Mouse (Mus musculus) midbrain, embryonic 15.5 days (tissue): ENCODE results near the gene Sfmbt2. TPM values are rescaled to one million over a fixed set of nuclear protein-coding genes. Genes with fewer than 3 reads are reported as not detected.
A peak's percentile ranks its signal among the peaks of the same experiment; 100 is the strongest.

ENCODE experiments used
- ATAC-seq: fragments of 200-750 bp; cut with Nextera tagmentation; replicated peaks from 2 replicates; pipeline ENCODE4 v1.8.0; 2017; ENCODE audit warnings: moderate TSS enrichment
- H3K27ac ChIP-seq: fragments of 300-500 bp; sonication (generic); 2 replicates; pipeline ENCODE4 v1.5.1; 2015; ENCODE audit warnings: mild to moderate bottlenecking, inconsistent platforms
- H3K27me3 ChIP-seq: fragments of 300-500 bp; sonication (generic); replicated peaks from 2 replicates; pipeline ENCODE4 v1.6.1; 2015; ENCODE audit warnings: inconsistent platforms
- H3K36me3 ChIP-seq: fragments of 300-500 bp; sonication (generic); replicated peaks from 2 replicates; pipeline ENCODE4 v1.6.1; 2015; ENCODE audit warnings: inconsistent platforms
- H3K4me1 ChIP-seq: fragments of 300-500 bp; sonication (generic); 2 replicates; pipeline ENCODE4 v1.6.1; 2015; ENCODE audit warnings: inconsistent platforms
- H3K4me2 ChIP-seq: fragments of 300-500 bp; sonication (generic); 2 replicates; pipeline ENCODE4 v1.6.1; 2015; ENCODE audit warnings: inconsistent platforms, mild to moderate bottlenecking, moderate library complexity
- H3K4me3 ChIP-seq: fragments of 300-500 bp; sonication (generic); 2 replicates; pipeline ENCODE4 v1.5.1; 2015; ENCODE audit warnings: mild to moderate bottlenecking, inconsistent platforms
- H3K9ac ChIP-seq: fragments of 300-500 bp; sonication (generic); 2 replicates; pipeline ENCODE4 v1.6.1; 2015; ENCODE audit warnings: mild to moderate bottlenecking, inconsistent platforms
- H3K9me3 ChIP-seq: fragments of 300-500 bp; sonication (generic); 2 replicates; pipeline ENCODE4 v1.6.1; 2016; ENCODE audit warnings: inconsistent platforms
- WGBS: fragments of 180-500 bp; shearing (Covaris S2); methylation state at CpG from one replicate; pipeline ENCODE4 v1.1.7; 2015; ENCODE audit warnings: mixed read lengths; 5-methylcytosine and 5-hydroxymethylcytosine counted together
- polyA plus RNA-seq: library from polyadenylated mRNA; unstranded; fragments of >200 nt; fragmentation: Nextera tagmentation; extraction: Ambion mirVana; gene quantifications from 2 replicates; pipeline ENCODE4 v1.2.1, GENCODE M21; 2015

Gene Sfmbt2
- polyA plus RNA-seq, 1 experiment from 2014 or later: 6.3 TPM

GRCm38 (mm10) chr2:10373508-10374206, 3.3 kb downstream of the Sfmbt2 start:
- Histone ChIP-seq H3K9me3 (no peaks in the 10 kb centered on the region), H3K4me2 (peak overlapping the region; percentile 94), H3K9ac (peak overlapping the region; percentile 51), H3K27me3 (peaks cover 35% of the 10 kb centered on the region), H3K4me1 (peaks cover 37% of the 10 kb centered on the region), H3K36me3 (no peaks in the 10 kb centered on the region), H3K4me3 (peak overlapping the region; percentile 77), H3K27ac (0 out of 2 replicates have a peak overlapping the region, but pooled peaks have one; percentile 3)
- under 1% methylated on average over 30 of the region's 30 CpGs for WGBS
- peak; percentile 15; the same call in 1 of the 2 replicates for ATAC-seq

- peak; percentile 87 for ATAC-seq
- Histone ChIP-seq H3K9ac (peak overlapping the region; percentile 56), H3K27me3 (peaks cover 34% of the 10 kb centered on the region), H3K9me3 (no peaks in the 10 kb centered on the region), H3K27ac (no peak overlapping the region), H3K36me3 (no peaks in the 10 kb centered on the region), H3K4me1 (peaks cover 37% of the 10 kb centered on the region), H3K4me2 (peak overlapping the region; percentile 94), H3K4me3 (peak overlapping the region; percentile 77)
- under 1% methylated on average over 34 of the region's 34 CpGs for whole genome bisulfite sequencing
Measured at GRCm38 (mm10) chr2:10374207-10375023, 4.1 kb downstream of the Sfmbt2 start.

GRCm38 (mm10) chr2:10375024-10375372, 4.7 kb downstream of the Sfmbt2 start:
- Histone ChIP-seq H3K4me2 (peak overlapping the region; percentile 94), H3K9me3 (no peaks in the 10 kb centered on the region), H3K27me3 (peaks cover 33% of the 10 kb centered on the region), H3K4me1 (peaks cover 37% of the 10 kb centered on the region), H3K27ac (no peak overlapping the region), H3K36me3 (no peaks in the 10 kb centered on the region), H3K4me3 (peak overlapping the region; percentile 77), H3K9ac (peak overlapping the region; percentile 56)
- under 1% methylated on average over 22 of the region's 22 CpGs for WGBS
- ATAC-seq: peak; percentile 44

- no peaks in the 10 kb centered on the region for H3K36me3 ChIP-seq
- no peak overlapping the region for H3K9ac ChIP-seq
- H3K4me3 ChIP-seq: no peak overlapping the region
- no peak for ATAC-seq
- H3K27me3 ChIP-seq: no peaks in the 10 kb centered on the region
- no peak overlapping the region for H3K4me2 ChIP-seq
- 93% methylated on average over 4 of the region's 4 CpGs for WGBS
- no peaks in the 10 kb centered on the region for H3K4me1 ChIP-seq
- no peaks in the 10 kb centered on the region for H3K9me3 ChIP-seq
- no peak overlapping the region for H3K27ac ChIP-seq
Measured at GRCm38 (mm10) chr2:10389988-10390387, 19.7 kb downstream of the Sfmbt2 start.

GRCm38 (mm10) chr2:10390791-10391190, 20.5 kb downstream of the Sfmbt2 start:
- WGBS: 11% methylated on average over 7 of the region's 7 CpGs
- Histone ChIP-seq H3K4me2 (no peak overlapping the region), H3K27ac (no peak overlapping the region), H3K4me3 (no peak overlapping the region), H3K4me1 (no peaks in the 10 kb centered on the region), H3K36me3 (no peaks in the 10 kb centered on the region), H3K9ac (no peak overlapping the region), H3K27me3 (no peaks in the 10 kb centered on the region), H3K9me3 (no peaks in the 10 kb centered on the region)
- no peak for ATAC-seq

- WGBS: 94% methylated on average over 11 of the region's 11 CpGs
- ATAC-seq: no peak
Measured at GRCm38 (mm10) chr2:10395143-10395542, 24.8 kb downstream of the Sfmbt2 start.

GRCm38 (mm10) chr2:10397790-10398189, 27.5 kb downstream of the Sfmbt2 start:
- Histone ChIP-seq H3K4me1 (no peaks in the 10 kb centered on the region), H3K9me3 (no peaks in the 10 kb centered on the region), H3K27me3 (no peaks in the 10 kb centered on the region), H3K4me2 (no peak overlapping the region), H3K27ac (no peak overlapping the region), H3K4me3 (no peak overlapping the region), H3K9ac (no peak overlapping the region), H3K36me3 (no peaks in the 10 kb centered on the region)
- 71% methylated on average over 9 of the region's 9 CpGs for WGBS
- no peak for ATAC-seq

More at GRCm38 (mm10) chr2:10395143-10395542, 24.8 kb downstream of the Sfmbt2 start:
- no peaks in the 10 kb centered on the region for H3K27me3 ChIP-seq
- H3K4me3 ChIP-seq: no peak overlapping the region
- H3K27ac ChIP-seq: no peak overlapping the region
- H3K9ac ChIP-seq: no peak overlapping the region
- H3K9me3 ChIP-seq: no peaks in the 10 kb centered on the region
- H3K4me1 ChIP-seq: no peaks in the 10 kb centered on the region
- H3K36me3 ChIP-seq: no peaks in the 10 kb centered on the region
- H3K4me2 ChIP-seq: no peak overlapping the region

GRCm38 (mm10) chr2:10406151-10406550, 35.8 kb downstream of the Sfmbt2 start:
- Histone ChIP-seq H3K27me3 (0 out of 2 replicates have a peak, but pooled peaks cover under 1% of the 10 kb centered on the region), H3K4me3 (no peak overlapping the region), H3K9me3 (no peaks in the 10 kb centered on the region), H3K36me3 (no peaks in the 10 kb centered on the region), H3K4me1 (peaks cover 7% of the 10 kb centered on the region; the same call in 1 of the 2 replicates), H3K4me2 (no peak overlapping the region), H3K27ac (no peak overlapping the region), H3K9ac (no peak overlapping the region)
- whole genome bisulfite sequencing: 44% methylated on average over 2 of the region's 2 CpGs
- no peak for ATAC-seq

- 37% methylated on average over 13 of the region's 13 CpGs for WGBS
- Histone ChIP-seq H3K9me3 (no peaks in the 10 kb centered on the region), H3K4me1 (peaks cover 7% of the 10 kb centered on the region; the same call in 1 of the 2 replicates), H3K4me2 (no peak overlapping the region), H3K27me3 (0 out of 2 replicates have a peak, but pooled peaks cover 5% of the 10 kb centered on the region), H3K9ac (no peak overlapping the region), H3K27ac (no peak overlapping the region), H3K4me3 (no peak overlapping the region), H3K36me3 (no peaks in the 10 kb centered on the region)
- ATAC-seq: peak; percentile 48; the same call in 1 of the 2 replicates
Measured at GRCm38 (mm10) chr2:10409422-10409821, 39.1 kb downstream of the Sfmbt2 start.

- H3K27ac ChIP-seq: no peak overlapping the region
- no peak for ATAC-seq
- peaks cover 7% of the 10 kb centered on the region; the same call in 1 of the 2 replicates for H3K4me1 ChIP-seq
- WGBS: 80% methylated on average over 5 of the region's 5 CpGs
- H3K36me3 ChIP-seq: no peaks in the 10 kb centered on the region
- H3K9ac ChIP-seq: no peak overlapping the region
- H3K4me2 ChIP-seq: no peak overlapping the region
- no peaks in the 10 kb centered on the region for H3K9me3 ChIP-seq
- H3K27me3 ChIP-seq: 0 out of 2 replicates have a peak, but pooled peaks cover 5% of the 10 kb centered on the region
- no peak overlapping the region for H3K4me3 ChIP-seq
Measured at GRCm38 (mm10) chr2:10410069-10410468, 39.8 kb downstream of the Sfmbt2 start.

GRCm38 (mm10) chr2:10420944-10421420, 50.7 kb downstream of the Sfmbt2 start:
- no peaks in the 10 kb centered on the region for H3K4me1 ChIP-seq
- no peak overlapping the region for H3K4me2 ChIP-seq
- H3K27ac ChIP-seq: no peak overlapping the region
- H3K4me3 ChIP-seq: no peak overlapping the region
- 74% methylated on average over 6 of the region's 6 CpGs for WGBS
- H3K9me3 ChIP-seq: no peaks in the 10 kb centered on the region
- H3K9ac ChIP-seq: no peak overlapping the region
- no peaks in the 10 kb centered on the region for H3K27me3 ChIP-seq
- no peaks in the 10 kb centered on the region for H3K36me3 ChIP-seq
- no peak for ATAC-seq

- ATAC-seq: no peak
- 37% methylated on average over 9 of the region's 9 CpGs for WGBS
Measured at GRCm38 (mm10) chr2:10437290-10437689, 67.0 kb downstream of the Sfmbt2 start.

More at GRCm38 (mm10) chr2:10437290-10437689, 67.0 kb downstream of the Sfmbt2 start:
- Histone ChIP-seq H3K9me3 (no peaks in the 10 kb centered on the region), H3K4me2 (no peak overlapping the region), H3K4me3 (no peak overlapping the region), H3K9ac (no peak overlapping the region), H3K4me1 (0 out of 2 replicates have a peak, but pooled peaks cover 1% of the 10 kb centered on the region), H3K36me3 (no peaks in the 10 kb centered on the region), H3K27ac (no peak overlapping the region), H3K27me3 (no peaks in the 10 kb centered on the region)
